Mouse (Mus musculus): ENCODE measurements at regions not wholly inside any gene's neighbourhood (a gene's known extent, or its start where the extent isn't known, plus 50 kb on each side); places are given as distances from the start of the nearest gene placed in this dataset.
"Not testable (repeated sequence)": the region's sequence is repeated elsewhere in the genome, so short reads cannot be mapped to it uniquely, and the experiment has no call there.

- DNase-seq (ENCODE audit: low spot score in 2 of 2), result peak in 1 of 2 experiments; percentile 1
These were observed 74.1 kb upstream of the Diaph3 start for GRCm38 (mm10) chr14:87215099-87215498.

DNA sequence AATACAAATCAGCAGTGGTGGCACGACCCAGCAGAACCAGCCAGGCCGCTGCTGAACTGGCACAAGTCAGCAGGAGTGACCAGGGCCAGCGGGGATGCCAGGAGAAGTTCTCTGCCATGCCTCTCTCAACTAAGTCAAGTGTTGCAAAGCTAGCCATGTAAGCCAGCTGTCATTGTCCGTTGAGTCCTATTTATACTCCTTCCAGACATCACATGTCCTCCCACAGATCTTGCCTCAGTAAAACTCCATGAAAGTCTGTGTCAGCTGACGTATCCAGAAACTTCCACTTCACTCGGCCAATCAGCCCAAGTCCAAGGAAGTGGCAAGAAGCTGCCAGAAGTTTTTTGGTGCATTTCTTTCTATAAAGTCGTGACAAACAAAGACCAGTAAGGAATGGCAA is 76.0 kb upstream of the Diaph3 start:
- no peak for DNase-seq (ENCODE audit: low spot score in 2 of 2)

DNA sequence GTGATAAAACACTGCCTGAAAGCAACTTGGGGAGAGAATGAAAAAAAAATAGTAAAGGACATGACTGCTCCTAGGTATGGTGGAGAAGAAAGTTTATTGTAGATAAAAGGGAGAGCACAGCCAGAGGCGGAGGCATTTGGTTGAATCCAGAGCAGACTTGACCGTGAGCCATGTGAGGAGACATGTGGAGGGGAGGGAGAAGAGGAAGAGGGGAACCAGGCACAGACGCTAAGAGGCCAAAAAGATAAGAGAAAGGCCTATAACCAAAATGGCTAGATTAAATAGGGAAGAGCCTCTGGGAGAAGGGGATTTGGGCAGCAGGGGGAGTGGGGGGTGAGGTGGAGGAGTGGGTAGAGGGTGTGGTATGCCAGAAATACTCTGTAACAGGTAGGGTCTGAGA is 78.9 kb upstream of the Diaph3 start:
- DNase-seq (ENCODE audit: low spot score in 2 of 2), result no peak

DNA sequence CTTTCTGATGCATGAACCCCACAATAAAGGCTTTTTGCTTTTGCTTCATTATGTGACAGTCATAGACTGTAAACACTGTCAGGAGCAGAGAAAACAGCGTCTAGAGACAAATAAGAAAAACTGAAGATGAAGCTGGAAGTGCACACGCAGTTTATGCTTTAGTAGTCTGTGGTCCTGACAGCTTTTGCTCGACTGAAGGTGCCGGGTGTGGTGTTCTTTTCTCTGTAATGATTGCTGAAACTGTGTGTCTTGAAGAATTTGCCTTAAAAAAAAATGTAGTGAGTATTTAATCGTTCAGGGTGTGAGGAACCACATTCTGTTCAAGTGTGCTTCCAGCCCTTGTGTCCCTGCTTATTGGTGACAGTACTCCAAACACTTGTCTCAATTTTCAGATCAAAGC is 83.8 kb upstream of the Diaph3 start:
- no peak for DNase-seq (ENCODE audit: low spot score in 2 of 2)

DNA sequence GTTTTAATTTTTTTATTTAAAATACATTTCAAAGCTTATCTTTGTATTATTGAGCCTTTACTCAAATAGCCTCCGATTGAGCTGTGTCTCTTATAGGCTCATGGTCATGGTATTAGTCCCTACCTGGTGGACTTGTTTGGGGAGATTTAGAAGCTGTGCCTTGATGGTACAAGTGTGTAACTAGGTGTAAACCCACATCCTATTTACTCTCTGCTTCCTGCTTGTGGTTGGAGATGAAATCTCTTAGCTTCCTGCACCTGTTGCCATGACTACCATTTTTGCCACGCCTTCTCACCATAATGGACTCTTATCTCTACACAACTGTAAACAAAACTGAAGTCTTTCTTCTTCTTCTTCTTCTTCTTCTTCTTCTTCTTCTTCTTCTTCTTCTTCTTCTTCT is 108.2 kb upstream of the Diaph3 start:
- DNase-seq (ENCODE audit: low spot score in 2 of 2), result no peak

GRCm38 (mm10) chr14:87255484-87256208 is 114.6 kb upstream of the Diaph3 start:
- DNase-seq (ENCODE audit: low spot score in 2 of 2), result no peak

DNA sequence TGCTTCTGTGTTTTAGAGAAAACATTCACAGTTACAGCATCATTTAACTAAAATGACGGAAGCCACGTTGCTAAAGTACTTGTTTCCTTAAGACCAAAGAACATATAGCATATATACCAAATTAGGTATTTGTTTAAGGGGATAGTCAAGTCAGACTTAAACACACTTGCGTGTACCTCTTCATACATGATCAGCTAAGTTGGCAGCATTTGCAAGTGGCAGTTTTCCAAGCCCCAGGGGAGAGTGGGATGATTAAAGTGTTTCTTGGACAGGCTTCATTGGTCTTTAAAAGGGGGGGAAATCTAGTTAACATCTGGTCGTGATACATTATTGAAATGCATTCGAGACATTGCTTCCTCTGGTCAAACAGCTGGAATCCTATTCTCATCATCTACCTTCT is 120.7 kb upstream of the Diaph3 start:
- no peak for DNase-seq (ENCODE audit: low spot score in 2 of 2)

GRCm38 (mm10) chr14:87264826-87265225 is 123.8 kb upstream of the Diaph3 start:
- no peak for DNase-seq (ENCODE audit: low spot score in 2 of 2)

DNA sequence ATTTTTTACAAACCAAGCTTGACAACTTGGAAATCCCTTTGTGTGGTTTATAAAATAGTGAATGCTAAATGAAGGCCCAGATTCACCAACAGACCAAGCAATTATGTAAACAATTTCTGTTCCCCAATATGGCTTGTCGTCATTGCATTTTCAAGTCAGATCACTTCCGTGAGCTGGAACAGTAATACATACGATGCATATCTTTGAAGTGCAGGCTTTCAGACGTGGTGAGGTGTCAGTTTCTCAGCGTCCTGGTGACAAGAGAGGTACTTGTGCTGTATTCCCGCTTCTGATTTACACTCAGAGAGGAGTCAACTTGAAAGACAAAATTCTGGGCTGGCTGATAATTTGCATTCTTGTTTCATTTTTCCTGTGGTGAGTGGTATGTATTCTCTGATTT is 125.3 kb upstream of the Diaph3 start:
- DNase-seq (ENCODE audit: low spot score in 2 of 2), result no peak

DNA sequence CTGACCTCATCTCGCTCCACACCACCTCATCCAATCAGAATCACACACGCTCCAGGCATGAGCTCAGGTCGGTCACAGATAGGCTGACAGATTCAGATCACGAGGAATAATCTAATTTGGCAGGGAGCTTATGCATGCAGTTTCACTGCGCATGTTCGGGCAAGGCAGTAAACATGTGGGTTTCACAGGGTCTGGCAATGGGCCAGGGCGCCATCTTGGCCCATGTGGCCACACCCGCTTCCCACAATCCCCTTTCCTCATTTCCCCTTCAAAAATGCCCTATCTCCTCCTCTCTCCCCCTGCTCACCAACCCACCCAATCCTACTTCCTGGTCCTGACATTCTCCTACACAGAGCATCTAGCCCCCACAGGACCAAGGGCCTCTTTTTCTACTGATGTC is 127.2 kb upstream of the Tdrd3 start:
- DNase-seq (ENCODE audit: low spot score in 2 of 2), result not testable (repeated sequence)

- no peak for DNase-seq (ENCODE audit: low spot score in 2 of 2)
These were observed 126.7 kb upstream of the Tdrd3 start for GRCm38 (mm10) chr14:87289708-87290243.

DNA sequence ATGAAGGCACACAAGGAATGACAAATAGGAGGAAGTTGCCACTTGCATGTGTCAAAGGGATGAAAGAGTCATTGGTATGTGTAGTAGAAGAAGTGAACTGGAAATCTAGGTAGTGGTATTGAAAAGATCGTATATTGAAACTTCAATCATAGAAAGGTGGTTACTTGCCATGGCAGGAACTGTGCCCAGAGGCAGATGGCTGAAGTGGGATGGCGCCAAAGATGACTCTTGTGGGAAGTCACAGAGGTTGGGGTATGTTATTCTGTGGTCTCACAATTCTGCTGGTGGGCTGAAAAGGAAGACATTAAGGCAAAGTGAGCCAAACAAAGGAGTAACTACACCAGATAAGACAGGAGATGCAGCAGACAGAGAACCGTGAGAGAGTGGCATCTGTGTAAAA is 121.2 kb upstream of the Tdrd3 start:
- no peak for DNase-seq (ENCODE audit: low spot score in 2 of 2)

- DNase-seq (ENCODE audit: low spot score in 2 of 2), result no peak
These were observed 119.3 kb upstream of the Tdrd3 start for GRCm38 (mm10) chr14:87297160-87297559.

DNA sequence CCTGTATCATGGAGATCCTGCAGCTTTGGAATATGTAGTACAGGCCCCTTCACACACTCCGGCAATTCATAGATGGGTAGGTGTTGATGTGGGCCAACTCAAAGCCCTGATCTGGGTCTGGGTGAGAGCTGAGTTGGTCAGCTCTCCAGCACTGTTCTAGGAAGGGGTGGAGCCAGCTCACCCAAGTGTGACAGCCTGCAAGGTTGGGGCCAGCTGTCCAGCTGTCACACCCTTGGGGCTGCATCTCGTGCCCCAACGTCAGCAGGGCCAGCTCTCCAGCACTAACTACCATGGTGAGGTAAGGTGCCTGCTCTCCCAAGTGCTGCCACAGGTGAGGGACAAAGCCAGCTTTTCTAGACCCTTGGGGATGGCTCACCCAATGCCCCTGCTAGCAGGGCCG is 115.6 kb upstream of the Tdrd3 start:
- no peak for DNase-seq (ENCODE audit: low spot score in 2 of 2)

DNA sequence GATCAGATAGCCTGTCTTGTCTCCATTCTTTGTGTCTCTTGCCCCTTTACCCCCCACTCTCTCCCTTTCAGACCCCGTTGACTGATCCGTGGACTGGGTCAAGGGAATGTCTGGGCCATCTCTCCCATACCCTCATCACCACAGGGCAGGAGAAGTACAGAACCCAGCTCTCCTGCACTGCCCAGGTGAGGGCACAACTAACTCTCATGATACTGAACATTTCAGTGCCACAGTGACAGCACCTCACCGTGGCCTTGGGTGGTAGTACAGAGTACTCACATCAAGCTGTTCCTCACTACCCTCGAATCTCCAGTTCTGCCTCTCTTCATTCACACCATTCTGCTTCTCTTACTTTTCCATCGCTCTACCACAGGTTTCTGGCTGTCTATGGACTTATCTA is 114.9 kb upstream of the Tdrd3 start:
- DNase-seq (ENCODE audit: low spot score in 2 of 2), result no peak

DNA sequence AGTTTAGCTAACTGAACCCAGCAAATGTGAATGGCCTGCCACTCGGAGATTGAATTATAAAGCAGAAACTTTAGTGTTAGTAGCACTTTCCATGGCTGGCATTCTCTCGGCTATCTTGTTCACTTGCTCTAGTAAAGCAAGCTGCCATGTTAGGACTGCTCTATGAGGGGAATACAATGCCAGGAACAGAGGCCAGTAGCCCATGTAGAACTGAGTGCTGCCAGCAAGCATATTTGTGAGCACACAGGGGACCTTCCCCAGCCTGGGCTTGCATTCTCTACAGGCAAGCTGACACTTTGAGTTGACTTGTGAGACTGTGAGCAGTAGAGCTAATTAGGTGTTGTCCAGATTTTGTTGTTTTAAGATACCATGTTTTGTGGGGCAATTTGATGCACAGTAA is 111.0 kb upstream of the Tdrd3 start:
- DNase-seq (ENCODE audit: low spot score in 2 of 2), result no peak

DNA sequence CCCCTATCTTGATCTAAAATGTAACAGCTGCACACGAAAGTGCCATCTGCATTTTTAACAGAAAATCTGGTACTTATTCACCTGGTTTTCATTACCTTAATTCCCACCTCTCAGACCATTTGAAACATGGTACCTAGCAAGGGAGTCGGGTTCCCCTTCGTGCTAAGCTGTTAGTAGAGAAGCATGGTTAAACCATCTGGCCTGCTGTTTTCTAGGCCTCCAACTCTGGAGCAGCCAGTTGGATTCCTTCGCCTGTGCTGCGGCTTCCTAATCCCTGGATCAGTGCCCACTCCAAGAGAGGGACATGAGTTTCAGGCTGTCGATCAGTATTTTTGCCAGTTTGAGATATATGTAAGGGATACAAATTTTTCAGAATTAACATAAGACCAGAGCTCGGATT is 110.4 kb upstream of the Tdrd3 start:
- DNase-seq (ENCODE audit: low spot score in 2 of 2), result no peak

DNA sequence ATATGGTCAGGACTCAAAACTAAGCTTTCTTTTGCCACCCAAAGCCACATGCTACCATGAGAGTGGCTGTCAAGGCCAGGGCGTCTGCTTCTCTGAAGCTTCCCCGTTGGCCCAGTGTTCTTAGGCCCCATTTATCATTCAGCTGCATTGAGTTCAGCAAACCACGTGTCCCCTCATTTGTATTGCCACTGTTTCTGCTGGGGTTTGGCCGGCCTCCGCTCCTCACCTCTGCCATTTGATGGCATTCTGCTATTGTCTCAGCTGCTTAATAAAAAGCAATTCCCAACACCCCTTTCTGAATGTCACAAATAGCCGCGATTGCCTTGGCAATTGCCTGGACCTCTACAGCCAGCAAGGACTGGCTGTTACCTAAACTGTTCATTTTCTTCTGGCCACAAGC is 108.4 kb upstream of the Tdrd3 start:
- DNase-seq (ENCODE audit: low spot score in 2 of 2), result no peak

DNA sequence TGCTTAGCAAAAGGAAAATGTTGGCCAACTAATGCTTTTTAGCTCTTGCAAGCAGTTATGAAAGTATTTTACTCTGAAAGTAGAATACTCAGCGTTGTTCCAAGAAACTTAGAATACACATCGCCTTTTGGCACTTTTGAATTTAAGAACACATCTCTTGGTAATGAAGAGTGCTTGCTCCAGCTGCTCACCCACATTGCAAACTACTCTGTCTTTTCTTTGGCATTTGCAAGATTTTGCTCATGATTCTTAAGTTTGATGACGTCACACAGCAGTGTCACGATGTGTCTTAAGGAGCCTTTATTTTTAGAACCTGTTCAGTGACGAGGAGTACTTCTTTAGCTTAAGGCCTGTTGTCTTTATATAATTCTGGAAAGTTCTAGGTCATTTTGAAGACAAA is 104.1 kb upstream of the Tdrd3 start:
- DNase-seq (ENCODE audit: low spot score in 2 of 2), result no peak

- DNase-seq (ENCODE audit: low spot score in 2 of 2), result peak in 1 of 2 experiments; percentile 10
These were observed 101.3 kb upstream of the Tdrd3 start for GRCm38 (mm10) chr14:87314999-87315732.

- DNase-seq (ENCODE audit: low spot score in 2 of 2), result no peak
These were observed 88.6 kb upstream of the Tdrd3 start for GRCm38 (mm10) chr14:87327841-87328240.

DNA sequence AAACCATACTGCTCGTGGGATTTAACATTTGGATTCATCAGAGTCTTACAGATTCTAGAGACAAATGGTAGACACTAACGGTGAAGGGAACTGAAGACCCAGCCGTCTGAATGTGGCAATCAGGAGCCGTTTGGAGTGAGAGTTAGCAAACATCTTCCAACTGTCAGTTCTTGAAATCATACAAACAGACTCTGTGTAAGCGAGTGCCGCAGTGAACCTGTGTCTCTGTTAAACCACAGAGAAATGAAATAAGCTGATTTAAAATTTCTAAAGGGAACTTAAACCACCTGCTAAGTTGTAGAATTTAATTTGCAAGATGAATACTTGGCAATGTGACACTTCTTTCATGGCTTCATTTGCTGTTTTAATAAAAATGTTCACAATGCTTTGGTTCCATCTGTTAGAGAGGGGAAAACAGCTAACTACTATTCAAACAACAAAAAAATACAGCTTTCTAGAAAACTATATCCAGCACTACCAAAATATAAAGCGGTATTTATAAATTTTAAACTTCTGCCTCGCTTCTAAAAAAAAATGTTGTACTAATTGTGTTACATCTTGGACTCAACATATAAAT is 78.4 kb upstream of the Tdrd3 start:
- no peak for DNase-seq (ENCODE audit: low spot score in 2 of 2)

- DNase-seq (ENCODE audit: low spot score in 2 of 2), result no peak
These were observed 71.9 kb upstream of the Tdrd3 start for GRCm38 (mm10) chr14:87344540-87344939.
